ENCODE assay signal across 8 mouse cellular contexts in genomic region chr19:16168653-16169198, GRCm38 (mm10). TPM values are rescaled to one million over a fixed set of nuclear protein-coding genes. Genes with fewer than 3 reads are reported as not detected.
DNase-seq lines count a peak whose midpoint lies in the region; ATAC-seq lines count a peak whose summit lies in the region.

No protein-coding gene starts in this region.

- no peaks in the 10 kb centered on the region for H3K9me3 ChIP-seq in embryonic facial prominence, embryonic 12.5 days
- H3K9me3 ChIP-seq in midbrain, embryonic 14.5 days (ENCODE audit: control insufficient read depth, low read length), result no peaks in the 10 kb centered on the region

- intact Hi-C loops in heart, postnatal 14 days (cut with DNase I), result no loop called here

- no peak for ATAC-seq in embryonic facial prominence, embryonic 12.5 days (ENCODE audit: insufficient number of reproducible peaks, insufficient read depth, low FRiP score, low TSS enrichment)
- ATAC-seq in midbrain, embryonic 14.5 days (ENCODE audit: low FRiP score, low TSS enrichment), result no peak
- no peak for ATAC-seq in megakaryocyte-erythroid progenitor cell, adult 5-6 weeks (replicated peaks; ENCODE audit: low FRiP score, low TSS enrichment, poor library complexity, severe bottlenecking)
- ATAC-seq in erythroid progenitor cell, adult 5-6 weeks (replicated peaks; ENCODE audit: low FRiP score, poor library complexity, severe bottlenecking), result no peak

- H3K4me1 ChIP-seq in embryonic facial prominence, embryonic 12.5 days, result peaks cover 38% of the 10 kb centered on the region
- H3K4me1 ChIP-seq in midbrain, embryonic 14.5 days (ENCODE audit: control insufficient read depth, insufficient read depth, low read length), result peaks cover 30% of the 10 kb centered on the region

- H3K4me2 ChIP-seq in embryonic facial prominence, embryonic 12.5 days (replicated peaks), result no peak overlapping the region
- H3K4me2 ChIP-seq in midbrain, embryonic 14.5 days (ENCODE audit: low read length), result no peak overlapping the region

- H3K27me3 ChIP-seq in embryonic facial prominence, embryonic 12.5 days, result no peaks in the 10 kb centered on the region
- H3K27me3 ChIP-seq in midbrain, embryonic 14.5 days (ENCODE audit: control insufficient read depth, insufficient read depth, low read length), result no peaks in the 10 kb centered on the region

- H3K4me3 ChIP-seq in embryonic facial prominence, embryonic 12.5 days, result no peak overlapping the region
- H3K4me3 ChIP-seq in midbrain, embryonic 14.5 days (replicated peaks; ENCODE audit: low read depth, low read length), result no peak overlapping the region

- H3K27ac ChIP-seq in embryonic facial prominence, embryonic 12.5 days, result peak overlapping the region; percentile 68
- peak overlapping the region; percentile 69 for H3K27ac ChIP-seq in midbrain, embryonic 14.5 days (replicated peaks; ENCODE audit: low read depth, low read length)

- DNase-seq in gastrocnemius, adult 18-20 months (ENCODE audit: low spot score), result peak; percentile 43
- DNase-seq in gastrocnemius, postnatal 4 days (ENCODE audit: low spot score in 2 of 2), result no peak
- DNase-seq in heart, postnatal 14 days, result peak; percentile 53 to 62
- peak; percentile 53 to 62 for DNase-seq in kidney, postnatal 4 days
- DNase-seq in midbrain, embryonic 14.5 days, result peak; percentile 34

- 23% methylated on average over 4 of the region's 4 CpGs for WGBS in embryonic facial prominence, embryonic 12.5 days
- WGBS in midbrain, embryonic 14.5 days, result 31% methylated on average over 4 of the region's 4 CpGs

- H3K9ac ChIP-seq in embryonic facial prominence, embryonic 12.5 days, result no peak overlapping the region
- H3K9ac ChIP-seq in midbrain, embryonic 14.5 days (replicated peaks; ENCODE audit: low read length), result no peak overlapping the region

- no peaks in the 10 kb centered on the region for H3K36me3 ChIP-seq in embryonic facial prominence, embryonic 12.5 days
- H3K36me3 ChIP-seq in midbrain, embryonic 14.5 days (ENCODE audit: control insufficient read depth, insufficient read depth, low read length), result no peaks in the 10 kb centered on the region

RNA-seq across cellular contexts. Expression of gene Gnaq, which starts 36.1 kb away (rescaled TPM):
- 10 to 100 TPM; 11.9 to 14.9 TPM for total RNA-seq in gastrocnemius, adult 18-20 months (2021)
- 10 to 100 TPM; 37.2 to 40.2 TPM for total RNA-seq in gastrocnemius, postnatal 4 days (2021)
- 28.7 and 28.9 TPM in 2 replicates for polyA plus RNA-seq in embryonic facial prominence, embryonic 12.5 days (2016; fragmentation: Nextera tagmentation; extraction: Ambion mirVana)
- 10 to 100 TPM; 29.7 to 34.2 TPM for total RNA-seq in heart, postnatal 14 days (2021)
- 52.7 and 86.7 TPM in 2 replicates for polyA plus RNA-seq in midbrain, embryonic 14.5 days (2014; fragmentation: Nextera tagmentation; extraction: Ambion mirVana)
- 15.8 and 20.8 TPM in 2 replicates for total RNA-seq in megakaryocyte-erythroid progenitor cell, adult 5-6 weeks (2014; fragmentation: Nextera tagmentation)
- total RNA-seq in megakaryocyte-erythroid progenitor cell, adult 5-6 weeks (2017), result 6.2 and 18.1 TPM in 2 replicates
- 7.1 and 8.6 TPM in 2 replicates for total RNA-seq in erythroid progenitor cell, adult 5-6 weeks (2015; ENCODE audit: low replicate concordance)
- total RNA-seq in erythroid progenitor cell, adult 5-6 weeks (2017; ENCODE audit: low replicate concordance), result 2.0 and 7.8 TPM in 2 replicates

Comparison
In these comparisons a context has a peak if more than half of its experiments do, and no peak if none do; other contexts are left out.
1. DNase-seq: peak in gastrocnemius, adult 18-20 months (single experiment), heart, postnatal 14 days (2 of 2), kidney, postnatal 4 days (2 of 2) and midbrain, embryonic 14.5 days (single experiment); none in gastrocnemius, postnatal 4 days (0 of 2).